In genomic region chr8:91390369-91391020, GRCm38 (mm10) we compare ENCODE assay signal across 14 mouse cellular contexts.
DNase-seq lines count a peak whose midpoint lies in the region; ATAC-seq and TF ChIP-seq lines count a peak whose summit lies in the region.
"Had no signal": no experiment of that assay in that cellular context is flagged by ENCODE, and none has a peak within 500 bp of the region (broad histone marks: within the 10 kb centered on the region; RNA-seq: fewer than 3 reads in every experiment).

No protein-coding gene starts in this region.

- H3K27ac ChIP-seq in hindbrain, embryonic 16.5 days (ENCODE audit: low read depth, low read length) = 0 out of 2 replicates have a peak overlapping the region, but pooled peaks have one; percentile 21
- no peak overlapping the region for H3K27ac ChIP-seq in hindbrain, embryonic 13.5 days
- H3K27ac ChIP-seq in midbrain, embryonic 13.5 days = 0 out of 2 replicates have a peak overlapping the region, but pooled peaks have one; percentile 7
- H3K27ac ChIP-seq in midbrain, postnatal 0 days (ENCODE audit: low read depth, low read length) = no peak overlapping the region
- H3K27ac ChIP-seq in embryonic facial prominence, embryonic 15.5 days (replicated peaks) = peak overlapping the region; percentile 23; the same call in 1 of the 2 replicates
- H3K27ac ChIP-seq: forebrain, embryonic 13.5 days; limb, embryonic 15.5 days had no signal

- no peak for TF ChIP-seq CTCF in midbrain, postnatal 0 days (IDR thresholded peaks at IDR 0.05)

- H3K9me3 ChIP-seq in hindbrain, embryonic 16.5 days (ENCODE audit: control insufficient read depth, low read length) = no peaks in the 10 kb centered on the region
- H3K9me3 ChIP-seq in hindbrain, embryonic 13.5 days = no peaks in the 10 kb centered on the region
- no peaks in the 10 kb centered on the region for H3K9me3 ChIP-seq in midbrain, embryonic 13.5 days
- H3K9me3 ChIP-seq in midbrain, postnatal 0 days (ENCODE audit: low read length) = no peaks in the 10 kb centered on the region
- no peaks in the 10 kb centered on the region for H3K9me3 ChIP-seq in embryonic facial prominence, embryonic 15.5 days (replicated peaks)
- H3K9me3 ChIP-seq: forebrain, embryonic 13.5 days; limb, embryonic 15.5 days had no signal

- no peak for ATAC-seq in hindbrain, embryonic 16.5 days
- ATAC-seq in hindbrain, embryonic 13.5 days (ENCODE audit: low FRiP score) = no peak
- ATAC-seq in midbrain, embryonic 13.5 days = no peak
- ATAC-seq in midbrain, postnatal 0 days (ENCODE audit: low FRiP score) = no peak
- ATAC-seq in embryonic facial prominence, embryonic 15.5 days (ENCODE audit: insufficient number of reproducible peaks, low FRiP score, low TSS enrichment, low read depth) = no peak
- peak; percentile 91 for ATAC-seq in megakaryocyte progenitor cell, adult 5-6 weeks (replicated peaks; ENCODE audit: poor library complexity)
- ATAC-seq: activated CD4-positive, CD25-positive, alpha-beta regulatory T cell, adult 4 months; forebrain, embryonic 13.5 days; intestine, postnatal 0 days had no signal

- no peak overlapping the region for H3K9ac ChIP-seq in hindbrain, embryonic 16.5 days (ENCODE audit: low read depth, low read length)
- H3K9ac ChIP-seq in hindbrain, embryonic 13.5 days = no peak overlapping the region
- no peak overlapping the region for H3K9ac ChIP-seq in midbrain, embryonic 13.5 days (replicated peaks)
- no peak overlapping the region for H3K9ac ChIP-seq in midbrain, postnatal 0 days (replicated peaks; ENCODE audit: low read length, poor library complexity, severe bottlenecking)
- H3K9ac ChIP-seq in embryonic facial prominence, embryonic 15.5 days = no peak overlapping the region
- H3K9ac ChIP-seq: forebrain, embryonic 13.5 days; limb, embryonic 15.5 days had no signal

- no peaks in the 10 kb centered on the region for H3K27me3 ChIP-seq in hindbrain, embryonic 16.5 days (replicated peaks; ENCODE audit: control insufficient read depth, insufficient read depth, low read length)
- H3K27me3 ChIP-seq in hindbrain, embryonic 13.5 days = no peaks in the 10 kb centered on the region
- H3K27me3 ChIP-seq in midbrain, embryonic 13.5 days = no peaks in the 10 kb centered on the region; the same call in 1 of the 2 replicates
- no peaks in the 10 kb centered on the region for H3K27me3 ChIP-seq in midbrain, postnatal 0 days (ENCODE audit: insufficient read depth, low read length)
- no peaks in the 10 kb centered on the region for H3K27me3 ChIP-seq in embryonic facial prominence, embryonic 15.5 days
- H3K27me3 ChIP-seq: forebrain, embryonic 13.5 days; limb, embryonic 15.5 days had no signal

- WGBS in hindbrain, embryonic 16.5 days = 70% methylated on average over 9 of the region's 9 CpGs
- WGBS in hindbrain, embryonic 13.5 days = 66% methylated on average over 9 of the region's 9 CpGs
- 50% methylated on average over 9 of the region's 9 CpGs for WGBS in midbrain, embryonic 13.5 days
- WGBS in midbrain, postnatal 0 days = 45% methylated on average over 9 of the region's 9 CpGs
- 61% methylated on average over 9 of the region's 9 CpGs for WGBS in embryonic facial prominence, embryonic 15.5 days

- H3K4me3 ChIP-seq in hindbrain, embryonic 16.5 days (ENCODE audit: low read length) = no peak overlapping the region
- no peak overlapping the region for H3K4me3 ChIP-seq in hindbrain, embryonic 13.5 days
- H3K4me3 ChIP-seq in midbrain, embryonic 13.5 days (replicated peaks) = no peak overlapping the region
- H3K4me3 ChIP-seq in midbrain, postnatal 0 days (ENCODE audit: low read depth, low read length) = no peak overlapping the region
- H3K4me3 ChIP-seq in embryonic facial prominence, embryonic 15.5 days (replicated peaks) = no peak overlapping the region
- H3K4me3 ChIP-seq: forebrain, embryonic 13.5 days; limb, embryonic 15.5 days had no signal

- no peak overlapping the region for H3K4me2 ChIP-seq in hindbrain, embryonic 16.5 days (ENCODE audit: low read length)
- no peak overlapping the region for H3K4me2 ChIP-seq in hindbrain, embryonic 13.5 days
- H3K4me2 ChIP-seq in midbrain, embryonic 13.5 days (replicated peaks) = no peak overlapping the region
- H3K4me2 ChIP-seq in midbrain, postnatal 0 days (ENCODE audit: low read depth, low read length, poor library complexity, severe bottlenecking) = no peak overlapping the region
- no peak overlapping the region for H3K4me2 ChIP-seq in embryonic facial prominence, embryonic 15.5 days (replicated peaks)
- H3K4me2 ChIP-seq: forebrain, embryonic 13.5 days; limb, embryonic 15.5 days had no signal

- DNase-seq in midbrain, postnatal 0 days (ENCODE audit: low spot score) = no peak
- no peak for DNase-seq in frontal cortex, adult 2 months (ENCODE audit: extremely low spot score in 1 of 2, low spot score in 1 of 2)
- DNase-seq: heart, adult 18-20 months; heart, postnatal 14 days; layer of hippocampus, postnatal 36 days had no signal

- peaks cover 5% of the 10 kb centered on the region; the same call in 1 of the 2 replicates for H3K4me1 ChIP-seq in hindbrain, embryonic 16.5 days (ENCODE audit: control insufficient read depth, insufficient read depth, low read depth, low read length)
- H3K4me1 ChIP-seq in hindbrain, embryonic 13.5 days (replicated peaks) = peaks cover 13% of the 10 kb centered on the region
- peaks cover 20% of the 10 kb centered on the region for H3K4me1 ChIP-seq in midbrain, embryonic 13.5 days (replicated peaks)
- 0 out of 2 replicates have a peak, but pooled peaks cover 4% of the 10 kb centered on the region for H3K4me1 ChIP-seq in midbrain, postnatal 0 days (ENCODE audit: insufficient read depth, low read length)
- H3K4me1 ChIP-seq in embryonic facial prominence, embryonic 15.5 days = peaks cover 60% of the 10 kb centered on the region

- H3K36me3 ChIP-seq in hindbrain, embryonic 16.5 days (ENCODE audit: control insufficient read depth, insufficient read depth, low read length) = no peaks in the 10 kb centered on the region
- H3K36me3 ChIP-seq in hindbrain, embryonic 13.5 days = no peaks in the 10 kb centered on the region
- H3K36me3 ChIP-seq in midbrain, embryonic 13.5 days = no peaks in the 10 kb centered on the region
- H3K36me3 ChIP-seq in midbrain, postnatal 0 days (ENCODE audit: insufficient read depth, low read length) = no peaks in the 10 kb centered on the region
- H3K36me3 ChIP-seq in embryonic facial prominence, embryonic 15.5 days = no peaks in the 10 kb centered on the region
- H3K36me3 ChIP-seq: limb, embryonic 15.5 days had no signal

Comparison
In these comparisons a context has a peak if more than half of its experiments do, and no peak if none do; other contexts are left out.
1. H3K27ac ChIP-seq: peak in hindbrain, embryonic 16.5 days (single experiment), midbrain, embryonic 13.5 days (single experiment) and embryonic facial prominence, embryonic 15.5 days (single experiment); none in hindbrain, embryonic 13.5 days (single experiment) and midbrain, postnatal 0 days (single experiment).